Mouse (Mus musculus): ENCODE data around the gene Akap14.

DNA sequence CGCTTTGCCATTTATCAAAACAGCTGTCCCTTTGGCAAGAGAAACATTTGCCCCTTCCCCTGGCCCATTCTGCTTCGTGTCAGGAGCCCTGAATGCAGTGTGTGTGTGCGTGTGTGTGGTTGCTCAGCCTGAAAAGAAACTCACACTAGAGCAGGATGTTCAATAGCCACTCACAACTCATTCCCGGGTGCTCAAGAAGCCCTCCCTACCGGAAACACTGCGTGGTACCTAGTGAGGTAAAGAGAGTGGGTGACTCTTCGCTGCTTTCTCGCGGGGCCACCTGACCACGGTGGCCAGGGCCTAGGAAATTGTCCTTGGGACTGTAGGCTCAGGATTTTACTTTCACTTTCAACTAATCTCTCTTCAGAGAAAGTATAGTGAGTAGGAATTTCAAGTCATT lies 7.5 kb downstream of the Akap14 start:
- TF ChIP-seq GATA1 (IDR thresholded peaks at IDR 0.05; ENCODE audit: borderline replicate concordance, low read length) (no peak), FLI1 (IDR thresholded peaks at IDR 0.05; ENCODE audit: low read length) (no peak)
